Mouse (Mus musculus) myocyte (in vitro differentiated cells): Measurements from ENCODE around the gene Fabp1. TPM values are rescaled to one million over a fixed set of nuclear protein-coding genes. Genes with fewer than 3 reads are reported as not detected.
A peak's percentile ranks its signal among the peaks of the same experiment; 100 is the strongest.

Source experiments
- H3K27me3 ChIP-seq: one replicate; pipeline ENCODE4 v1.6.1; 2011; ENCODE audit not compliant: control insufficient read depth, insufficient read depth, insufficient read length
- H3K36me3 ChIP-seq: one replicate; pipeline ENCODE4 v1.6.1; 2011; ENCODE audit not compliant: control insufficient read depth, insufficient read depth
- H3K4me2 ChIP-seq: one replicate; pipeline ENCODE4 v1.6.1; 2011; ENCODE audit warnings: low read depth, control low read depth
- H3K4me3 ChIP-seq: one replicate; pipeline ENCODE4 v1.5.1; 2011; ENCODE audit warnings: mild to moderate bottlenecking, control low read depth, moderate library complexity
- H3K79me2 ChIP-seq: one replicate; pipeline ENCODE4 v1.6.1; 2011; ENCODE audit not compliant: control insufficient read depth, insufficient read depth
- H3ac ChIP-seq: one replicate; pipeline ENCODE4 v1.6.1; 2011; ENCODE audit not compliant: control insufficient read depth, insufficient read length
- CEBPB ChIP-seq: IDR thresholded peaks from 2 replicates; pipeline ENCODE4 v1.6.1; 2011; ENCODE audit warnings: mild to moderate bottlenecking, moderate library complexity; ENCODE audit not compliant: poor library complexity, insufficient read depth, severe bottlenecking
- E2F4 ChIP-seq: IDR thresholded peaks from one replicate; pipeline ENCODE4 v1.6.1; 2011; ENCODE audit warnings: mild to moderate bottlenecking, control low read depth, moderate library complexity; ENCODE audit not compliant: insufficient read depth
- MAX ChIP-seq: IDR thresholded peaks from one replicate; pipeline ENCODE4 v1.6.1; 2011; ENCODE audit warnings: low read depth, mild to moderate bottlenecking, control low read depth
- MYOD1 ChIP-seq, 3 experiments: IDR thresholded peaks; one replicate each; pipeline ENCODE4 v1.6.1; 2011; ENCODE audit warnings: control low read depth in 2 of 3, low read depth in 2 of 3, mild to moderate bottlenecking in 2 of 3, moderate library complexity in 1 of 3; ENCODE audit not compliant: insufficient read length in 2 of 3, control insufficient read depth in 1 of 3
- MYOG ChIP-seq, 3 experiments: IDR thresholded peaks; one replicate each; pipeline ENCODE4 v1.6.1; 2011; ENCODE audit warnings: control low read depth in 2 of 3, low read depth in 2 of 3, mild to moderate bottlenecking in 2 of 3; ENCODE audit not compliant: insufficient read length in 2 of 3, control insufficient read depth in 1 of 3, insufficient read depth in 1 of 3
- POLR2A ChIP-seq: IDR thresholded peaks from one replicate; pipeline ENCODE4 v1.6.1; 2011; ENCODE audit warnings: low read depth, mild to moderate bottlenecking, control low read depth, moderate library complexity; ENCODE audit not compliant: insufficient read length
- POLR2AphosphoS2 ChIP-seq: IDR thresholded peaks from one replicate; pipeline ENCODE4 v1.6.1; 2011; ENCODE audit warnings: low read depth, control low read depth; ENCODE audit not compliant: insufficient read length
- REST ChIP-seq: IDR thresholded peaks from one replicate; pipeline ENCODE4 v1.6.1; 2011; ENCODE audit warnings: mild to moderate bottlenecking, control low read depth, moderate library complexity; ENCODE audit not compliant: insufficient read depth, insufficient read length
- SRF ChIP-seq: IDR thresholded peaks from one replicate; pipeline ENCODE4 v1.6.1; 2011; ENCODE audit warnings: low read depth; ENCODE audit not compliant: control insufficient read depth, insufficient read length
- TCF12 ChIP-seq: IDR thresholded peaks from one replicate; pipeline ENCODE4 v1.6.1; 2011; ENCODE audit warnings: mild to moderate bottlenecking, control low read depth; ENCODE audit not compliant: poor library complexity, insufficient read depth, severe bottlenecking
- TCF3 ChIP-seq: IDR thresholded peaks from one replicate; pipeline ENCODE4 v1.6.1; 2011; ENCODE audit warnings: low read depth, control low read depth; ENCODE audit not compliant: insufficient read length
- USF1 ChIP-seq: IDR thresholded peaks from one replicate; pipeline ENCODE4 v1.6.1; 2011; ENCODE audit warnings: low read depth, mild to moderate bottlenecking, control low read depth, moderate library complexity
- polyA plus RNA-seq: library from polyadenylated mRNA; unstranded; fragments of >200 nt; fragmentation: generic; extraction: Trizol; gene quantifications from one replicate; pipeline ENCODE4 v1.2.1, GENCODE M21; 2012; ENCODE audit warnings: missing spikeins

Fabp1 gene
- polyA plus RNA-seq, 1 experiment, result not detected

- TF ChIP-seq SRF, result no peak
- Histone ChIP-seq H3K4me3 (no peak overlapping the region), H3K36me3 (no peaks in the 10 kb centered on the region), H3ac (no peak overlapping the region), H3K27me3 (peaks cover 8% of the 10 kb centered on the region), H3K79me2 (no peaks in the 10 kb centered on the region), H3K4me2 (no peak overlapping the region)
Measured at GRCm38 (mm10) chr6:71161290-71161689, 38.3 kb upstream of the Fabp1 start.

DNA sequence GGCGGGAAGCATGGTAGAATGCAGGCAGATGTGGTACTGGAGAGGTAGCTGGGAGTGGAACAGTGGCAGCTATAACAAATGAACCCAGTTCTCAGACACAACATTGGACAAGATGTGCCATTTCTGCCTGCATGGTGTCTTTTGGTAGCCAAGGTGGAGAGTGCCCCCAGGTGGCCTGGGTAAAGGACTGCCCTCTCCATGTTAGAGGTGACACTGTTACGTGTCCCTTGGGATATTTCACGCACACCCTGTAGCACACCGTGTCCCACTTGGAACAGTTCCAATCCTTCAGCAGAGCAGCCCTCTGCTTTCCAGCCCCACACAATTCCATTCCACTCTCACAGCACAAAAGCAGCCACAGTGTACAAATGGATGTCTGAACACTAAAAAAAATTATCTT, 37.4 kb upstream of the Fabp1 start:
- peaks cover 8% of the 10 kb centered on the region for H3K27me3 ChIP-seq
- H3K79me2 ChIP-seq, result no peaks in the 10 kb centered on the region
- H3K36me3 ChIP-seq, result no peaks in the 10 kb centered on the region
- no peak overlapping the region for H3K4me2 ChIP-seq
- TF ChIP-seq POLR2A (no peak), MYOG (IDR thresholded peaks at IDR 0.05; ENCODE audit: control insufficient read depth in 1 of 3, insufficient read depth in 1 of 3, insufficient read length in 2 of 3, low read depth in 2 of 3) (no peak), CEBPB (no peak), TCF3 (no peak), POLR2AphosphoS2 (no peak)
- no peak overlapping the region for H3ac ChIP-seq
- no peak overlapping the region for H3K4me3 ChIP-seq

GRCm38 (mm10) chr6:71164394-71164793, 35.2 kb upstream of the Fabp1 start:
- H3K4me3 ChIP-seq, result no peak overlapping the region
- H3K36me3 ChIP-seq, result no peaks in the 10 kb centered on the region
- peaks cover 3% of the 10 kb centered on the region for H3K27me3 ChIP-seq
- H3K79me2 ChIP-seq, result no peaks in the 10 kb centered on the region
- TF ChIP-seq CEBPB, result no peak
- TF ChIP-seq POLR2AphosphoS2, result no peak
- no peak for TF ChIP-seq MYOD1 (IDR thresholded peaks at IDR 0.05; ENCODE audit: control insufficient read depth in 1 of 3, insufficient read length in 2 of 3, low read depth in 2 of 3)
- no peak for TF ChIP-seq TCF3
- no peak for TF ChIP-seq SRF
- TF ChIP-seq REST, result no peak
- no peak for TF ChIP-seq TCF12
- no peak for TF ChIP-seq E2F4
- TF ChIP-seq MAX, result no peak
- TF ChIP-seq POLR2A, result no peak
- no peak overlapping the region for H3K4me2 ChIP-seq
- no peak overlapping the region for H3ac ChIP-seq

DNA sequence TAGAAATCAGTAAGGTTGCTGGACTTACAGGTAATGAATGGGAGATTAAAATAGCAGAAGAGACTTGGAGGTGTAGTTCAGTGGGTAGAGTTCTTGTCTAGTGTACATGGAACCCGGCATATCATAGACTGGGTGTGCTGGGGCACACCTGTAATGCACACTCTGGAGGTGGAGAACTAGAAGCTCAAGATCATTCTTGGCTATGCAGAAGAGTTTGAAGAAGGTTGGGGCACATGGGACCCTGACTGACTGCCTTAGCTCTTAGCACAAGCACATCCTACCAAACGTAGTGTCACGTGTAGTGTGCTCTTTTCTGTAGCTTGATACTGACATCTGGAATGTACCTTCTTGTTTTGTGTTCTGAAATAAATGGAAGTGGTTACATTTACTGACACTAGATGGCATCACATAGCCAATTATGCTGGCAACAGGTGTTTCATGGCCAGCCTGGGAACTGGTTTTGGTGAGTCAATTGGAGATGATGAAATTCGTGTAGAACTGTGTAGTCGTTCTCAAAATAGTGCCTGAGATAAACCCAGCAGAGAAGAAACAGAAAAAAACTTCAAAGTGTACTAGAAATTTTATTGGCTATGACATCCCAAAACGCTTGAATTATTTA, 33.0 kb upstream of the Fabp1 start:
- no peaks in the 10 kb centered on the region for H3K36me3 ChIP-seq
- H3K4me2 ChIP-seq, result peak overlapping the region; percentile 48
- no peak for TF ChIP-seq E2F4
- TF ChIP-seq POLR2A, result no peak
- TF ChIP-seq CEBPB, result peak; percentile 73
- no peak for TF ChIP-seq POLR2AphosphoS2
- peak; percentile 25 to 79 (median 39) for TF ChIP-seq MYOD1 (IDR thresholded peaks at IDR 0.05; ENCODE audit: control insufficient read depth in 1 of 3, insufficient read length in 2 of 3, low read depth in 2 of 3)
- TF ChIP-seq TCF12, result peak; percentile 30
- TF ChIP-seq USF1, result no peak
- no peak for TF ChIP-seq REST
- TF ChIP-seq MAX, result no peak
- TF ChIP-seq TCF3, result no peak
- peak in 1 of 3 experiments; percentile 53 for TF ChIP-seq MYOG (IDR thresholded peaks at IDR 0.05; ENCODE audit: control insufficient read depth in 1 of 3, insufficient read depth in 1 of 3, insufficient read length in 2 of 3, low read depth in 2 of 3)
- no peak for TF ChIP-seq SRF
- no peaks in the 10 kb centered on the region for H3K27me3 ChIP-seq
- H3K4me3 ChIP-seq, result no peak overlapping the region
- no peak overlapping the region for H3ac ChIP-seq
- no peaks in the 10 kb centered on the region for H3K79me2 ChIP-seq

- TF ChIP-seq USF1 (no peak), REST (no peak), POLR2A (no peak), POLR2AphosphoS2 (no peak), MYOD1 (IDR thresholded peaks at IDR 0.05; ENCODE audit: control insufficient read depth in 1 of 3, insufficient read length in 2 of 3, low read depth in 2 of 3) (no peak), MYOG (IDR thresholded peaks at IDR 0.05; ENCODE audit: control insufficient read depth in 1 of 3, insufficient read depth in 1 of 3, insufficient read length in 2 of 3, low read depth in 2 of 3) (no peak), TCF3 (no peak), E2F4 (no peak), TCF12 (no peak), SRF (no peak), MAX (no peak)
- H3K27me3 ChIP-seq, result no peaks in the 10 kb centered on the region
- H3K4me2 ChIP-seq, result no peak overlapping the region
- H3K4me3 ChIP-seq, result no peak overlapping the region
- H3K79me2 ChIP-seq, result no peaks in the 10 kb centered on the region
- no peak overlapping the region for H3ac ChIP-seq
- H3K36me3 ChIP-seq, result no peaks in the 10 kb centered on the region
Measured at GRCm38 (mm10) chr6:71172812-71173580, 26.6 kb upstream of the Fabp1 start.
